Mouse (Mus musculus): ENCODE measurements around the gene 1700019D03Rik.
A peak's percentile ranks its signal among the peaks of the same experiment; 100 is the strongest.
"Not testable (repeated sequence)": the region's sequence is repeated elsewhere in the genome, so short reads cannot be mapped to it uniquely, and the experiment has no call there.

1700019D03Rik gene

DNA sequence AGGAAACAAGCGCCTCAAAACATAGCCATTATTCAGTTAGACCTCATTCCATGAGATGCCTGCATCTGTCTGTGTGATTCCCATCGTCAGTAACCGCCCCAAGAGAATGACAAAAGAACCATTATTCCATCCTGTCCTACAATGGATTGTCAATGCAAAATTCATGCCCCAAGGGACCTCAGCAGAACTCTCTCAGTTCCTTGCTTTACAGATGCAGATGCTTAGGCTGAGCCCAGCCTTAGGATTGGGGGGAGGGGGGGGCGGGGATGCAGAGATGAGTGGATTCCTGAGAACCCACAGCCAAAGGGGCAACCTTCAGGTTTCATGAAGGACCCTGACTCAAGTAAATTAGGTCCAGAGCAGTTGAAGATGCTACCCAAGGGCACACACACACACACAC is 66.4 kb downstream of the 1700019D03Rik start:
- no peak for DNase-seq

DNA sequence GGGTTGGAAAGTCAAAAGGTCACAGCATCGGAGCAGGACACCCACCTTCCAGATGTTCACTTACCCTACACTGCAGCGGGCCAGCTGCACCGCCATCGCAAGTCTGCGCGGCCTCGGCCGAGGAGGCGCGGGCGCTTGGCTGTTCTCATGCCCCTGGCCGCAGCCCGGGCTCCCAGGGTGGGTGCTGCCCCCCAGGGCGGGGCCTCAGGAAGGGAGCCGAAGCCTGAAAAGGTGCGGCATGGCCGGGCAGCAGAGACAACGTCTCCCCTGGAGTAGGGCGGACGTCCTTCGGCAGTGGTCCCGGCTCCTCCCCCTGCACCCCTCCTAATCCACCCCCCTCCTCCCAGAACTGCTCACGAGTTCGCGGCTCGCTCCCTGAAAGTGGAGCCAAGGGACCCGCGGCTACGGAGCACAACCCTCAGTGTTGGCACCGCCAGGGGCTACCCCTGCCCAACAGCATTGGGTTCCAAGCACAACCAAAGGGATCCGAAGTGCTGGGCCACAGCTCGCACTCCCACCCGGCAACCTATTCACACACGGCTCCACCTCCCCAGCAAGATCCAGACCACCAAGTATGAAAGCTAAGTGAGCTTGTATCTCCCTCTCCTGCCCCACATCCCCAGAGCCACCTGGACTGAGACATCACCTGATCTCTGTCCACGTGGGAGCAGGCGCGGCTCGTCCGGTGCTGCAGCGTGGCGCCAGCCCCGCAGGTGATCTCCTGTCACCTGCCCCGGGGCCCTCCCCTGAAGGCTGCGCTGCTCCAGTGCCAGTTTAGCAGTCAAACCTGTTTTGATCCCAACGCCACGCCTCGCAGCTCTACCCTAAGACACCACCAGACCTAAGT is 67.2 kb downstream of the 1700019D03Rik start:
- DNase-seq, result peak; percentile 55

DNA sequence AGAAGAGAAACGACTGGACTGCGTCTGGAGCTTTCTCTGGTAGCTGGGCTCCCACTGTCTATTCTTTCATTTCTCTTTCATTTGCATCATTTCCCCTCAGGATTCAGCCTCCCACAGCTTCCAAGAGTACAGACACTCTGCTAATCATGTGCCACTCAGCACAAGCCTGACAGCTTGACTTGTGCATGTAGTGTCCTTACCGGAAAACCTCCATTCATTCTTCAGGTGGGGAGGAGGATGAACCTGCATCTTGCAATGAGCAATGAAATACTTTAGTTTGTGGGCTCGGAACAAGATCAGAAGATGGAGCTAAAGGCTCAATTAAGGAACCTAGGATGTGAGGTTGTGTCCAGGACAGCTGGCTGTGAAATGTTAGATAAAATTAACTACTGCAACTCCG is 67.8 kb downstream of the 1700019D03Rik start:
- DNase-seq, result no peak

DNA sequence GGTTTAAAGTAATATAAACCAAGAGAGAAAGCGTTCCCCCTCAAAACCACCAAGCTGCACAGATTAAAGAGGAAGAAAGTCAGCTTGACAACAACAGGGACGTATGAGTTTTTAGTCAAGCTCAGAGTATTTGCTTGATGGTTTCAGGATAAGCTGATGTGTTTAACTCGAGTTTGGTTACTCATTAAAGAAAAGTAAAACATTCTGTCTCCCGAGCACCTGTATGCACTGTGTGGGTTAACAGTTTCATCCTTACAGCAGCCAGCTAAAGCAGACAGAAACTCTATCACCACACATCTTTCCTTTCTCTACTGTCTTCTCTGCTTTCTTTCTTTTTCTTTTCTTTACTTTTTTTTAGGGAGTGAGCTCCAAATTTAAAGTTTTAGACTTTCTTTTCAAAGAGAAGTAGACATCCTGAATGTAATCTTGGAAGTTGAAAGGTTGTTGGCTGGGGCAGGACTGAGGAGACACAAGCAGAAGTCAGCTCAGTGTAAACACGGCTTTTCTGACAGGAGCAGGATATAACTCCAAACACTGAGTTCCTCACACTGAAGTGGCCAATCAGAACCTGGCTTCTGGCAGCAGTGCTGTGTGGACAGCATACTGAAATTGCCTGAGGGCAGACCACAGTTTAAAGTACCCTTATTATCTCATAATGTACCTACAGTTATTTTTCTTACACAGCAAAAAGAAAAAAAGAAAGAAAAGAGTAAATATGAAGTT is 68.7 kb downstream of the 1700019D03Rik start:
- no peak for DNase-seq

DNA sequence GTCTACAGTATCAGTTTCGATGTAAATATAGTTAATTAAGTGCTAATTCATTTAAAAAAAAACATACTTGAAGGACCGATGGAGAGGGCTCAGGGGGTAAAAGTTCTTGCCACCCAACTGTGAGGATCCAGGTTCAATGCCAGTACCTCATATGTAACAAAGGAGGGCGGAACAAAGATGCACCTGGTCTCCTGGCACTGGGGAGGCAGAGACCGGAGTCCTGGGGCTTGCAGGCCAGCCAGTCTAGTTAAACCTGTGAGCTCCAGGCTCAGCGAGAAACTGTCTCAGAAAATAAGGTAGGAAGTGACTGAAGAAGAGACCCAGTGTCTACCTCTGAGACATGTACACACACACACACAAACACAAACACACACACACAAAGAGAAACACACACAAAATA is 72.1 kb downstream of the 1700019D03Rik start:
- DNase-seq, result no peak

DNA sequence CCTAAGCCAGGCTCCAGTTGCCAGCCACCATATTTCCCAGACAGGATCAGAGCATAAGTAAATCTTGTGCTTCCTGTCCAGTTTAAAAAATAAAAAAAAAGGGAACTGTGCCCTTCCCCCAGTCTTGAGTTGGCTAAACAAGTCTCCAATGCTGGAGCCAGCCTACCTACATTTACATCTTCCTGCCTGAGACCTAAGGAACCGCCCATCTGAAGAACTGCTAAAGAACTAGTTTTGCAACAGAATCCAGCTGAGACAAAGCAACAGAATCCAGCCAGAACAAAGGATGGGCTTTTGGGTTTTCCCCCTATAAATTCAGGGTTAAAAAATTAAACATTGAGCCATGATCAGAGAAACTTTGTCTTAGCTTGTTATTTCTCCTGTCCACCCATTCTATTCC is 81.0 kb downstream of the 1700019D03Rik start:
- DNase-seq, result no peak

DNA sequence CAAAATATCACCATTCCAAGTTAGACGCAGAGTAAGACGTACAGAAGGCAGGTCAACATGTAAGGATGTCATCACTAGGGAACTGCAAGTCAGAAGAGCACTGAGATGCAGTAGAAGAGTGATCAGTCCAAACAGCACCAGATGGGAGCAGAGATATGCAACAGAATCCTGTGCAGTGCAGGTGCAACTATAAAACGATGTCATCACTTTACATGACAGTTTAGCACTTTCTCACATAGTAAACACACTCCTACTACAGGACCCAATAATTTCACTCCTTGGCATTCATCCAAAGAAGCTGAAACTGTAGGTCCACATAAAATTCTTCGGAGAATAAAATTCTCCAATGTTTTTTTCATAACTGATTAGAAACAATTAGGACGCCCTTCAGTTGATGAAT is 85.5 kb downstream of the 1700019D03Rik start:
- no peak for DNase-seq

DNA sequence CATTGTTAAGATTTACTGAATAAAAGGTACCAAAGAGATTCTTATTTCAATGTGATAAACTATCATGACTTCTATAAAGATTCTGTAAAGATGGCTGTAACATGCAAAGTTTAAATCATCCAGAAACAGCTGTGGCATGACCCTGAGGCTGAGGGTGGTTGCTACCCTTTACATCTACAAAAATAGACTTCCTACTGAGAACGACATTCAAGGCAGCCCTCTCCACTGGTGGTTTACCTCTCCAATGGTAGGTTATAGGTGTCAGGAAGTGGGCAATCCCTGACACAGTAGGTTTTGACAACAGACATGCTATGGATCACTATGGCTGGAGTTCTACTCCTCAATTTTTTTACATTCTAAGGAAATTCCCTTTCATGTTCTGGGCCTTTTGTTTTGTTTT is 95.5 kb downstream of the 1700019D03Rik start:
- DNase-seq, result not testable (repeated sequence)

DNA sequence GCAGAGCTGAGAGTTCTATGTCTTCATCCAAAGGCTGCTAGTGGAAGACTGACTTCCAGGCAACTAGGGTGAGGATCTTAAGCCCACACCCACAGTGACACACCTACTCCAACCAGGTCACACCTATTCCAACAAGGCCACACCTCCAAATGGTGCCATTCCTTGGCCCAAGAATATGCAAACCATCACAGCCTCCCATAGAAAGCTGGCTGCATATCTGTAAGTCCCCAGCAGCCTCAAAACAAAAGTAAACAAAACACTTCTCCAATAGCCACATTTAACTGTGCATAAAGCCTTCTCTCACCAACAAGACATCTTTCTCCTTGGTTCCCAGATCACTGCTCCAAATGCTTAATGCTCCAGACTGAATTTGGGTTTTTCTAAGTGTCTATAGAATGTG is 101.1 kb downstream of the 1700019D03Rik start:
- not testable (repeated sequence) for DNase-seq

DNA sequence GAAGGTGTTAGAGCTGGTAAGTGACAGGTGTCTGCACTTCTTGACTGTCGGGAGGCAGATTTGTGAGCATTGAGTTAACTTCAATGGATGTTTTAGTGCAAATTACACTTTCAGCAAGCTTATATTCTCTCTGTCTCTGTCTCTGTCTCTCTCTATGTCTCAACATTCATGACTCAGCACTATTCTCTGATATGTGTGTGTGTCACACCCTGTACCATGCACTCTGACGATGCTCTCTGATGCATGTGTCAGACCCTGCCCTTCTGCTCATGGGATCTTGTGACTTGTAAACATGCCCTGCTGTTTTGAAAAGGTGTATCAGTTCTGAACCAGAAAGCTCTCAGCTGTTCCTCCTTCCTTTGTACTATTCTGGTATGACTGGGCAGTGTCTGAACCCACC is 103.3 kb downstream of the 1700019D03Rik start:
- no peak for DNase-seq

DNA sequence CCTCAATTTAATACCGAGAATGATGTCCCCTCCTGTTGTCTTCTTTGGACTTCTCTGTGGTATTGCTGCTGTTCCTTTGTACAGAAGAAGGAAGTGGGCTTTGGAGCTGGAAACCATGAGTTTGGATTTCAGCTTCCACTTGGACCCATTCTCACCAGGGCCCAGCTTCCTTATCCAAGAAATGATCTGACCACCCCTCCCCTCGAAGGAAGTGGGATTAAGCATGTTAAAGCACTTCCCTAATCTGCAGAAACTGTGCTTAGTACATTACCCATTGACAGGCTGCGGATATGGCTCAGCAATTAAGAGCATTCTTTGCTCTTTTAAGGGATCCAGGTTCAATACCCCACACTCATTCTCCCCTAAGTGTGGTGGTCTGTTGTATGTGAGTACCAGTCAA is 110.2 kb downstream of the 1700019D03Rik start:
- DNase-seq, result no peak

DNA sequence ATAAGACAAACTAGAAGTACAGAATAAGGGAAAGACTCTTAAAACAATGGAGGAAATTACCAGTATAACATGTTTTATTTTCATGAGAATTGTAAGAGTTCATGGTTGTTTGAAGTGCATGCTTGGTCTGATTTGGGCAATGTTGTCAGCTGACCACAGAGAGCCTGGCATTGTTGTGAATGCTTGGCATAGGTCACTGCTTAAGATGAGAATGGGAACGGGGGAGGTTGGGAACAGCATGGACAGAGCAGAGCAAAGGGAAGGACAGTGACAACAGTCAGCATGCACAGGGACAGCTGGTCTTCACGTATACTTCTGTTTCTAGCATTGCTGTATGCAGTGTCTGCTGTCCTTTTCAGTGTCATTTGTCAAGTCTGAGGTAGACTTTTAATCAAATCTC is 135.8 kb downstream of the 1700019D03Rik start:
- DNase-seq, result no peak

All from thymus, postnatal 4 days (tissue).